Mouse (Mus musculus) heart, embryonic 11.5 days (tissue): ENCODE measurements at regions not wholly inside any gene's neighbourhood (a gene's known extent, or its start where the extent isn't known, plus 50 kb on each side); places are given as distances from the start of the nearest gene placed in this dataset.

Experiments used
- ATAC-seq: fragments of 200-750 bp; cut with Nextera tagmentation; replicated peaks from 2 replicates; pipeline ENCODE4 v1.8.0; 2017; ENCODE audit warnings: moderate library complexity; ENCODE audit not compliant: insufficient number of reproducible peaks, low FRiP score, low TSS enrichment
- H3K27ac ChIP-seq: fragments of 300-500 bp; sonication (generic); 2 replicates; pipeline ENCODE4 v1.5.1; 2014; ENCODE audit warnings: mild to moderate bottlenecking, low read depth, low read length
- H3K27me3 ChIP-seq: fragments of 300-500 bp; sonication (generic); 2 replicates; pipeline ENCODE4 v1.6.1; 2014; ENCODE audit warnings: mild to moderate bottlenecking, low read length, mixed read lengths; ENCODE audit not compliant: control insufficient read depth, insufficient read depth
- H3K36me3 ChIP-seq: fragments of 300-500 bp; sonication (generic); 2 replicates; pipeline ENCODE4 v1.6.1; 2014; ENCODE audit warnings: mild to moderate bottlenecking, low read length, moderate library complexity, mixed read lengths; ENCODE audit not compliant: control insufficient read depth, insufficient read depth
- H3K4me1 ChIP-seq: fragments of 300-500 bp; sonication (generic); 2 replicates; pipeline ENCODE4 v1.6.1; 2014; ENCODE audit warnings: low read length; ENCODE audit not compliant: control insufficient read depth, insufficient read depth
- H3K4me2 ChIP-seq: fragments of 300-500 bp; sonication (generic); 2 replicates; pipeline ENCODE4 v1.6.1; 2014; ENCODE audit warnings: mild to moderate bottlenecking, moderate library complexity
- H3K4me3 ChIP-seq: fragments of 300-500 bp; sonication (generic); 2 replicates; pipeline ENCODE4 v1.5.1; 2014; ENCODE audit warnings: low read depth, low read length
- H3K9ac ChIP-seq: fragments of 300-500 bp; sonication (generic); 2 replicates; pipeline ENCODE4 v1.6.1; 2014; ENCODE audit warnings: mild to moderate bottlenecking, low read depth, low read length, moderate library complexity
- H3K9me3 ChIP-seq: fragments of 300-500 bp; sonication (generic); replicated peaks from 2 replicates; pipeline ENCODE4 v1.6.1; 2016; ENCODE audit warnings: low read length; ENCODE audit not compliant: control insufficient read depth
- WGBS: fragments of 180-500 bp; shearing (Covaris S2); extraction: QIAGEN DNeasy Blood & Tissue Kit; methylation state at CpG from one replicate; pipeline ENCODE4 v1.1.7; 2014; ENCODE audit not compliant: insufficient replicate concordance; 5-methylcytosine and 5-hydroxymethylcytosine counted together

DNA sequence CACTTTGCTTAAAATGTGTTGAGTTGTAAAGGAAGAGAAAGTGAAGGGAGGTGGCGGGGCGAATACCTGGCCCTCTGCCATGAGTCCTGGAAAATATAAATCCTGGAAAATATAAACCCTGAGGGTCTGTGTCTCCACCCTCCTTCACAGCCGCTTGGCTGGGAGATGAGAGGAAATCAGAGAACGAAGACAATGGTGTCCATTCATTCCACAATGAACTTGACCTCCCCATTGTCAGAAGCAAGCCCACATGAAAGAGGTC is 61.9 kb upstream of the Cdh4 start:
- H3K9me3 ChIP-seq = no peaks in the 10 kb centered on the region; the same call in 1 of the 2 replicates
- WGBS = 70% methylated on average over 4 of the region's 4 CpGs
- no peak overlapping the region for H3K27ac ChIP-seq
- no peaks in the 10 kb centered on the region for H3K27me3 ChIP-seq
- H3K4me2 ChIP-seq = no peak overlapping the region
- no peak for ATAC-seq
- H3K9ac ChIP-seq = no peak overlapping the region
- H3K4me3 ChIP-seq = no peak overlapping the region
- no peaks in the 10 kb centered on the region for H3K36me3 ChIP-seq
- H3K4me1 ChIP-seq = no peaks in the 10 kb centered on the region

DNA sequence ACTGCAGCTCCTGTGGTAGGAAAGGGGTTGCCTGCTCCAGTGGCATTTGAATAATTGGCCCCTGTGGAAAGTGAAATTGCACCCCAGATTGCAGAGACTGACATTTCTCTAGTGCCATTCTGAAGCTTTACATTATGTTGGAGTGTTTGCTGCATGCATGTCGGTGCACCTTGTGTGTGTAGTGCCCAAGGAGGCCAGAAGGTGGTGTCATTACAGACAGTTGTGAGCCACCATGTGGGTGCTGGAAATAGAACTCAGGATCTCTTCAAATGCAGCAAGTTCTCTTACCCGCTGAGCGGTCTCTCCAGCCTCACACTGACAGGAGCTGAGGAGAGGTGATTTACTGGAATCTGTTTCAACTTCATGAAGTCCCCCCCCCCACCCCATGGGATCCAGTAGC is 60.3 kb upstream of the Cdh4 start:
- Histone ChIP-seq H3K36me3 (no peaks in the 10 kb centered on the region), H3K9me3 (no peaks in the 10 kb centered on the region; the same call in 1 of the 2 replicates), H3K4me2 (no peak overlapping the region), H3K4me1 (no peaks in the 10 kb centered on the region), H3K9ac (no peak overlapping the region), H3K27me3 (no peaks in the 10 kb centered on the region), H3K27ac (no peak overlapping the region), H3K4me3 (no peak overlapping the region)
- no peak for ATAC-seq
- 87% methylated on average over 3 of the region's 3 CpGs for WGBS

- H3K4me2 ChIP-seq = no peak overlapping the region
- H3K9ac ChIP-seq = no peak overlapping the region
- ATAC-seq = no peak
- H3K27ac ChIP-seq = no peak overlapping the region
- H3K9me3 ChIP-seq = no peaks in the 10 kb centered on the region; the same call in 1 of the 2 replicates
- H3K4me3 ChIP-seq = no peak overlapping the region
- H3K4me1 ChIP-seq = no peaks in the 10 kb centered on the region
- H3K27me3 ChIP-seq = no peaks in the 10 kb centered on the region
- H3K36me3 ChIP-seq = no peaks in the 10 kb centered on the region
- 77% methylated on average over 9 of the region's 9 CpGs for WGBS
Observed at GRCm38 (mm10) chr2:179382594-179382993, 59.6 kb upstream of the Cdh4 start.

DNA sequence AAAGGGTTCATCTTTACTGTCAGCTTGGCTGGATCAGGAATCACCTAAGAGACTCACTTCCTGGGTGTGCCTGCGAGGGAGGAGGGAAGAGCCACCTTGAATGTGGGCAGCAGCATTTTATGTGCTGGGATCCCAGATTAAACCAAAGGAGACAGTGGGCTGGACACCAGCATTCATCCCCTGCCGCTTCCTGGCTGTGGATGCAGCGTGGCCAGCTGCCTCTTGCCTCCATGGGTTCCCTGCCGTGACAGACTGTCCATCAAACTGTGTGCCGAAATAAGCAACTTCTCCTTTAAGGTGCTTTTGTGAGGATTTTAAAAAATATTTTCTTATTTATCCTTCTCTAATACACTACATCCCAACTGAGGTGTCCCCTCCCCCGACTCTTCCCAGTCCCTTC is 55.4 kb upstream of the Cdh4 start:
- Histone ChIP-seq H3K4me1 (no peaks in the 10 kb centered on the region), H3K4me3 (no peak overlapping the region), H3K9me3 (no peaks in the 10 kb centered on the region), H3K27ac (no peak overlapping the region), H3K4me2 (no peak overlapping the region), H3K27me3 (no peaks in the 10 kb centered on the region), H3K36me3 (no peaks in the 10 kb centered on the region), H3K9ac (no peak overlapping the region)
- ATAC-seq = no peak
- 73% methylated on average over 6 of the region's 6 CpGs for WGBS

DNA sequence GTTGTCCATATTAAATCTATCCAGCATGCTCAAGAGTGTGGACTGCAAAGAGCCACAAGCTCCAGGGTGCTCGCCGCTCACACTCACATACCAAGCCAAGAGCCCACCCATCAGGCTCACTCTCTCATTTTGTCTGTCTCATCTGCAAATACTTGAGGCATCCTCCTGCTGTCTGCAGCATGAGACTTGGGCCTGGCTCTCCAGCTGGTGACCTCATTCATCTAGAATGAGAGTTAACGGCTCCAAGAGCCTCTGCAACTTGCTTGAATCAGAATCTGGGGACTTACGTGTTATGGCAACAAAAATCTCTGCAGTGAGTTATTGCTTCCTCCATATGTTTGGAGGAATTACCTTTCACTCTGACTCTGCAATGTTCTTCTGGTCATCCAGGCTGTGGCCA is 51.7 kb upstream of the Cdh4 start:
- Histone ChIP-seq H3K36me3 (no peaks in the 10 kb centered on the region), H3K4me1 (no peaks in the 10 kb centered on the region), H3K27ac (no peak overlapping the region), H3K9ac (no peak overlapping the region), H3K9me3 (no peaks in the 10 kb centered on the region), H3K27me3 (no peaks in the 10 kb centered on the region), H3K4me2 (no peak overlapping the region), H3K4me3 (no peak overlapping the region)
- ATAC-seq = no peak
- WGBS = 69% methylated on average over 4 of the region's 4 CpGs

- Histone ChIP-seq H3K9ac (no peak overlapping the region), H3K4me3 (no peak overlapping the region), H3K27ac (no peak overlapping the region), H3K36me3 (no peaks in the 10 kb centered on the region), H3K4me1 (no peaks in the 10 kb centered on the region), H3K4me2 (no peak overlapping the region), H3K27me3 (no peaks in the 10 kb centered on the region), H3K9me3 (no peaks in the 10 kb centered on the region)
- ATAC-seq = no peak
- 52% methylated on average over 11 of the region's 11 CpGs for WGBS
Observed at GRCm38 (mm10) chr2:179390924-179391461, 51.2 kb upstream of the Cdh4 start.
